Mouse (Mus musculus) layer of hippocampus, adult 9-10 months (tissue): ENCODE data around the gene Nkx2-5.

ENCODE experiments used
- DNase-seq: peaks from one replicate; pipeline ENCODE4 v3.0.0; 2022; ENCODE audit warnings: low spot score

Gene Nkx2-5

GRCm38 (mm10) chr17:26836786-26837545, 7.8 kb downstream of the Nkx2-5 start:
- DNase-seq, result no peak

GRCm38 (mm10) chr17:26836377-26836776, 8.4 kb downstream of the Nkx2-5 start:
- DNase-seq, result no peak

- DNase-seq, result no peak
Observed at GRCm38 (mm10) chr17:26835956-26836355, 8.9 kb downstream of the Nkx2-5 start.

- no peak for DNase-seq
Observed at GRCm38 (mm10) chr17:26834966-26835755, 9.6 kb downstream of the Nkx2-5 start.

- no peak for DNase-seq
Observed at GRCm38 (mm10) chr17:26834302-26834965, 10.4 kb downstream of the Nkx2-5 start.

- no peak for DNase-seq
Observed at GRCm38 (mm10) chr17:26833806-26834205, 11.0 kb downstream of the Nkx2-5 start.

GRCm38 (mm10) chr17:26826131-26826530, 18.7 kb downstream of the Nkx2-5 start:
- DNase-seq, result no peak

GRCm38 (mm10) chr17:26817776-26818175, 27.0 kb downstream of the Nkx2-5 start:
- DNase-seq, result no peak

GRCm38 (mm10) chr17:26816810-26817209, 28.0 kb downstream of the Nkx2-5 start:
- DNase-seq, result no peak

- no peak for DNase-seq
Observed at GRCm38 (mm10) chr17:26813497-26813896, 31.3 kb downstream of the Nkx2-5 start.

- DNase-seq, result no peak
Observed at GRCm38 (mm10) chr17:26812607-26813006, 32.2 kb downstream of the Nkx2-5 start.

GRCm38 (mm10) chr17:26802886-26803285, 41.9 kb downstream of the Nkx2-5 start:
- no peak for DNase-seq

GRCm38 (mm10) chr17:26797379-26798128, 47.3 kb downstream of the Nkx2-5 start:
- no peak for DNase-seq

GRCm38 (mm10) chr17:26795386-26795785, 49.4 kb downstream of the Nkx2-5 start:
- no peak for DNase-seq

- DNase-seq, result no peak
Observed at GRCm38 (mm10) chr17:26794744-26795143, 50.1 kb downstream of the Nkx2-5 start.

GRCm38 (mm10) chr17:26793068-26793765, 51.6 kb downstream of the Nkx2-5 start:
- no peak for DNase-seq

- no peak for DNase-seq
Observed at GRCm38 (mm10) chr17:26792096-26792495, 52.7 kb downstream of the Nkx2-5 start.

- DNase-seq, result no peak
Observed at GRCm38 (mm10) chr17:26791580-26791979, 53.2 kb downstream of the Nkx2-5 start.

- DNase-seq, result no peak
Observed at GRCm38 (mm10) chr17:26790269-26791214, 54.3 kb downstream of the Nkx2-5 start.
